Mouse (Mus musculus) heart, postnatal 14 days (tissue): Measurements from ENCODE around the gene Klk4. TPM values are rescaled to one million over a fixed set of nuclear protein-coding genes. Genes with fewer than 3 reads are reported as not detected.

ENCODE experiments used
- DNase-seq, 2 experiments: peaks; one replicate each; pipeline ENCODE4 v3.0.0; 2021 to 2022
- intact Hi-C: fragments of 180-260 bp; cut with DNase I; formaldehyde crosslinking; loops from one replicate; pipeline ENCODE4 v1.15.1; 2025
- long read RNA-seq, 2 experiments: library from polyadenylated mRNA; stranded (forward); transcript quantifications; one replicate each; pipeline ENCODE4 v2.0.0; 2021
- total RNA-seq, 2 experiments: library from RNA; stranded (reverse); gene quantifications; 2 replicates each; pipeline ENCODE4 v1.2.3; 2021

Gene Klk4
- not detected for total RNA-seq
- long read RNA-seq, experiment 1: 0 reads
- long read RNA-seq, experiment 2: 0 reads

GRCm38 (mm10) chr7:43880912-43881311 is at the start of gene Klk4:
Gene Klk4, plus strand, starts transcription at chr7:43881160.
- intact Hi-C loops: no loop called here
- DNase-seq: no peak

DNA sequence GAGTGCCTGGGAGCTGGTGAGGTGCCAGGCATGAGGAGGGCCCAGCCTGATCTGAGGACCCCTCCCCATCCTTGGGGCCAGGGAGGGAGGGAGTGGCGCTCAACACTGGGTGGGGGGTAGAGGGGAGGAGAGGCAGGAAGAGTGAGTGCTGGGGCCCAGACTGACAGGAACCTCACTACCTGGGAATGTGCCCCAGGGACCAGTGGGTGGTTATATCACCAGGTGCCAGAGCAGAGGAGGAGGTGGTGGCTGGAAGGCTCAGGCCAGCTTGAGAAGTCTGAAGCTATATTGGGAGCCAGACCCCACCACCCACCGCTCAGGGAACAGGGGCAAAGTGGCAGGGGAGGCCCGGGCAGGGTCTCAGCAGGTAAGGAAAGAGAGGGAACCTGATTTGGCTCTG is 39.3 kb upstream of the Klk4 start, which contains the start of gene Klk5:
Gene Klk5 (plus strand): TSS at position 271 of the 400 bp plus-strand sequence.
- intact Hi-C loops: no loop called here
- DNase-seq: no peak

DNA sequence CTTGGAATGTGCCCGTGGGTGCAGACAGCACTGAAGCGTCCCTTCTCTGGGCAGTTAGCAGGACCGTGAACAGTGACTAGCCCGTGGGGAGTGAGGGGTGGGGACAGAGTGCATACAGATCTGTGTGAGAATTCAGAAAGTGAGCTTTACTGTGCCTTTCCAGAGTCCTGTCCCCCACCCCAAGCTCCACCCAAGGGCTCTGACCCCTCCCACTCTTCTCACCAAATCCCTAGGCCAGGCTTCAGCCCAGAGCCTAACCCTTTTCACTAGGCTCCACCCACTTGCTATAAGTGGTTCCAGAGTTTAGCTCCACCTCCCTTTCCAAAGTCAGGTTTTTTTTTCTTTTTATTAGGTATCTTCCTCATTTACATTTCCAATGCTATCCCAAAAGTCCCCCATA is 37.2 kb upstream of the Klk4 start:
- intact Hi-C loops: no loop called here
- DNase-seq: no peak

GRCm38 (mm10) chr7:43851616-43852015 is 29.3 kb upstream of the Klk4 start:
- intact Hi-C loops: no loop called here
- no peak for DNase-seq

GRCm38 (mm10) chr7:43854642-43855380 is 26.1 kb upstream of the Klk4 start:
- no peak for DNase-seq
- intact Hi-C loops: no loop called here

GRCm38 (mm10) chr7:43855709-43856108 is 25.3 kb upstream of the Klk4 start:
- intact Hi-C loops: no loop called here
- DNase-seq: no peak

DNA sequence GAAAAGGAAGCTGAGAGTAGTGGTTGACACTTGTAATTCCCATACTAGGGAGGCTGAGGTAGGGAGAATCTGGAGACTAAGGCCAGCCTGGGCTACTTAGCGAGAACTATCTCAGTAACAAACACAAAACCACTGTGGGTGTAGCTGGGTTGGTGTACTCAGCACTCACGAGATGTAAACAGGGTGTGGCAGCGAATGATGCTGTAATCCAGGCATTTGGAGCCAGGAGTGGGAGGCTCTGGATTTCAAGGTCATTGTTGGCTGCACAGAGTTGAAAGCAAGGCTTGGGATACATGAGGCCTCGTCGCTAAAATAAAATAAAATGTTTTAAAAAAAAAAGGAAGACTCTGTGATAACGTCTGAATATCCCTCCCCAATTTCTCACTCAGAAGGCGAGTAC is 24.7 kb upstream of the Klk4 start:
- DNase-seq: no peak
- intact Hi-C loops: no loop called here

GRCm38 (mm10) chr7:43857501-43857900 is 23.5 kb upstream of the Klk4 start:
- intact Hi-C loops: no loop called here
- no peak for DNase-seq

DNA sequence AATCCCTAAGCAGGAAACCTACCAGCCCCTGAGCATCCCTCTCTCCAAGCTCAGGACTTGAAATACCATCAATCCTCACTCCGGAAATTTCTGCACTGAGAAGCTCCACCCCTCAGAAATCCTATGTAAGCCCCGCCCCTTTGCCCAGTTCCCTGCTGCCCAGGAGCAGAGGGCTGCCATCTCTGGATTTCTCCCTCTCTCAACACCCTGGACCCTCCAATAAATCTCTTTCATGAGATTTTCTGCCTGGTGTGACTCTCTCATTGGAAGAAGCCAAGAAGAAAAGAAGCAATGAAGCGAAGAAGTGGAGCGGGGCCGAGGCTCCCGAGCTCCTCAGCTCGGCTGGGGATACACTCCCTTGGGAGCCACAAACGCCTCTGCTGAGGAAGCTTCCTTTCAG is 20.5 kb upstream of the Klk4 start:
- no peak for DNase-seq
- intact Hi-C loops: no loop called here

GRCm38 (mm10) chr7:43873237-43873636 is 7.7 kb upstream of the Klk4 start:
- peak; percentile 57 to 72 for DNase-seq
- intact Hi-C loops: loop anchor here (2.0 kb wide), 1 partner anchor 22 kb away; no protein-coding TSS in a partner anchor

GRCm38 (mm10) chr7:43873674-43874073 is 7.3 kb upstream of the Klk4 start:
- DNase-seq: no peak
- intact Hi-C loops: loop anchor here (2.0 kb wide), 1 partner anchor 21 kb away; no protein-coding TSS in a partner anchor

- intact Hi-C loops: no loop called here
- DNase-seq: no peak
These were observed 6.0 kb upstream of the Klk4 start for GRCm38 (mm10) chr7:43874868-43875375.

GRCm38 (mm10) chr7:43876444-43876843 is 4.5 kb upstream of the Klk4 start:
- intact Hi-C loops: no loop called here
- DNase-seq: no peak

DNA sequence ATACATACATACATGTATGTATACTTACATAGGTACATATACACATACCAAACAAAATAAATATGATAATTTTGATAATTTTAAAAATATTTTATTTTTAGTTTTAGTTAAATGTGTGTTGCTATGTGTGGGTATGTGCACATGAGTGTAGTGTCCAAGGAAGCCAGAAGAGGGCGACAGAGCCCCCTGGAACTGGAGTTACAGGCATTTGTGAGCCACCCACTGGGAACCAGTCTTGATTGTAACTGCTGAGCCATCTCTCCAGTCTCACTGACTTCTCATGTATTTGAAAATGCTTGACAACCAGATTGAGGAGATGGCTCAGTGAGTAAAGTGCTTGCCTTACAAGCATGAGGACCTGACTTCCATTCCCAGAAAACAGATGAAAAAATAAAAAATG is 2.7 kb upstream of the Klk4 start:
- intact Hi-C loops: no loop called here
- no peak for DNase-seq

DNA sequence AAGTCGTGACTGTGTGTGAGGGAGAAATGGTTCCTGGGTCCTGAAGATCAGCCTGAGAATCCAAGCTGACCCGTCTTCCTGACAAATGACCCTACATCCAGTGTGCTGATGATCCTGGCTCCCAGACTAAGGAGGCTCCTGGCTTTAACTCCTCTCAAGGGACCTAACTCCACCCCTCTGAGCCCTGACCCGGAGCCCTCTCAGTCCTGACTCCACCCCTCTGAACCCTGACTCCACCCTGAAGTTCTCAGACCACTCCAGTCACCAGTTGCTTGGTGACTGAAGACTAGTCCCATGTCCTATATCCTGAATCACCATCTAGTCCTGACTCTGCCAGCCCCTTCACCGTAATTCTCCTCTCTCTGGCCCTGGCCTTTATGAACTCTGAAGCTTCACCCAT is 1.4 kb downstream of the Klk4 start:
- peak in 1 of 2 experiments; percentile 8 for DNase-seq
- intact Hi-C loops: no loop called here

- peak in 1 of 2 experiments; percentile 4 for DNase-seq
- intact Hi-C loops: no loop called here
These were observed 1.9 kb downstream of the Klk4 start for GRCm38 (mm10) chr7:43882811-43883210.

DNA sequence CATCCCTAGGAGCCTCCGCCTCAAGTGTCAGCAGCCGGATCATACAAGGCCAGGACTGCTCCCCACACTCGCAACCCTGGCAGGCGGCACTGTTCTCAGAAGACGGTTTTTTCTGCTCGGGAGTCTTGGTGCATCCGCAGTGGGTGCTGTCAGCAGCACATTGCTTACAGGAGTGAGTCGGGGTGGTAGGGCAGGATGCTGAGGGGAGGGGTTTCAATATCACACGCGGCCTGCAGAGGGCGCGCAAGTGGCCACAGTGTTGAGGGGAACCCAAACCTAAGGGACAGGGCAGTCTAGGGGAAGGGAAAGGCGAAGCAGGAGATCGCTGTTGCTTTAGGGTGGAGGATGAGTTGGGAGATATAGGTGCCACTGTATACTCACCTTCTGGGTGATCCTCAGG is 2.6 kb downstream of the Klk4 start:
- DNase-seq: peak; percentile 49 to 56
- intact Hi-C loops: no loop called here

DNA sequence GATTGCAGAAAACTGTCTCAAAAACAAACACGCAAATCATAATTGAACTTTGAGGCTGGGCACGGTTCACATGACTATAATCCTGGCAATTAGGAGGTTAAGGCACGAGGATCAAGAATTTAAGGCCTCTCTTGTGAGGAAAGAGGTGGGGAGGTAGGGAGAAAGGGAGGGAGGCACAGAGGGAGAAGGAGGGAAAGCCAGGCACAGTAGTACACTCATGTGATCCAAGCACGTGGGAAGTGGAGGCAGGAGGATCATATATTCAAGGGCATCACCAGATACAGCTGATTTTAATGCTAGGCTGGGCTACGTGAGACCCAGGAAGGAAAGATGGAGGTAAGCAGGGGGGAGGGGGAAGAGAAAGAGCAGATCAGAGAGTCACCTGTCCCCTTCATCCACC is 10.4 kb downstream of the Klk4 start:
- DNase-seq: no peak
- intact Hi-C loops: loop anchor here (5.0 kb wide), 1 partner anchor 104 kb away; no protein-coding TSS in a partner anchor

DNA sequence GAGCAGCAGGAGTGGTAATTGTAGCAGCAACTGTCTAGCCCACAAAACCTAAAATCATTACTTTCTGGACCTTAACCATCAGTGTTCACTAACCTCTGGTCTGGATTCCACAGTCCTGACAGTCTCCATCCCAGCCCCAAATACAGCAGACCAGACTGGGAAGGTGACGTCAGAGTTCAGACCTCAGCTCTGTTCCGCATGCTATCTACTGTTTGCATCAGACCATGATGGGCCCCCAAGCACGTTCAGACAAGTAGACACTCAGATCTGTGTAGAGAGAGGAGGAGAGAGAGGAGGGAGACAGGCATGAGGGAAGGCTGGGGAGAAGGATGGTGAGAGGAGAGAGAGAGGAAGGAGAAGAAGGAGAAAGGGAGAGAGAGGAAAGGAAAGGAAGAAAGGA is 10.8 kb downstream of the Klk4 start:
- DNase-seq: no peak
- intact Hi-C loops: loop anchor here (5.0 kb wide), 1 partner anchor 104 kb away; no protein-coding TSS in a partner anchor

DNA sequence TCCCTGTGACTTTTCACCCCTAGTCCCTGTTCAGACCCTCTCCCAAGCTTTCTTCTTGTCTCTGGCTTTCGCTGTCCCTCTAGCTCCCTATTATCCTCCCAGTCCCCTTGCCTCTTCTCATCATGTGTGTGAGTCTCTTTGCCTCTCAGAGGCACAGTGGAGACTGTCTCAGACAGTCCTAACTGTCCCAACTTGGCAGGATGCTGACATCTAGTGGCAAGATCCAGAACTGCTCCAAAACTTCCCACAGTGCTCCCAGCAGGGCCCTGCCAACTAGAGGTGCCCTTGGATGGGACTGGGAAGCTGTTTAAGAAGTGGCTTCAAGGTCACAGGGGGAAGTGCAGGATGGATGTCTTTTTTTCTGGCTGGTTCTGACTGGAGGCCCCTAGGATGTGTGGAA is 13.9 kb downstream of the Klk4 start:
- intact Hi-C loops: loop anchor here (2.0 to 5.0 kb wide), 3 partner anchors 22 to 214 kb away; no protein-coding TSS in a partner anchor
- DNase-seq: peak; percentile 81 to 91

DNA sequence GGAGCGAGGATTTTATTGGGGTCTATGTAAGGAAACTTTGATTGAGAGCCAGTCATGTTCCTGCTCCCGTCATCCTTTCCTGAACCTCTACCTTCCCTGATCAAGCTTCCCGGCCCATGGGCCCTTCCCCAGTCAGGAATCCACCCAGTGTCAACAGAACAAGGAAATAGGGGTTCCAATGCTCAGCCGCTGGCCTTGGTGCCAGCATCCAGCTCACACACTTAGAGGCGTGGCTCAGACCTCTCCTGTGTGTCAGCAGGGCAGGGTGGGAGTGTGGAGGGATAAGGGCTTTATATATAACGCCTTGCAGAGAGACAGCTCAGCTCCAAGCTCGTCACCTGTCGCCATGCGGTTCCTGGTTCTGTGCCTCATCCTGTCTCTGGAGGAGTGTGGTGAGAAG is 33.9 kb downstream of the Klk4 start:
- intact Hi-C loops: no loop called here
- no peak for DNase-seq

DNA sequence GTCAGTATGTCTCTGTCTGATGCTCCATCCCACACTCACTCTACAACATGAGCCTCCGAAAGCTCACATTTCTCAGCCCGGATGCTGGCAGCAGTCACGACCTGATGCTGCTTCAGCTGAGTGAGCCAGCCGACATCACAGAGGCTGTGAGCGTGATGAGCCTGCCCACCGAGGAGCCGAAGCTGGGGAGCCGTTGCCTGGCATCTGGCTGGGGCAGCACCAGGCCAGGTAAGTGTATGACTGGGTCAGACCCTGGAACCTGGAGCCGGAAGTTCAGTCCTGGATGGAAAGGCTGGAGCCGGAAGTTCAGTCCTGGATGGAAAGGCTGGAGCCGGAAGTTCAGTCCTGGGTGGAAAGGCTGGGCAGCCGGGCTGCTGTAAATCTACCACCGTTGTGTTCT is 37.5 kb downstream of the Klk4 start:
- DNase-seq: no peak
- intact Hi-C loops: no loop called here
